Mouse (Mus musculus) heart, embryonic 14.5 days (tissue): ENCODE results near the gene Gm10961. TPM values are rescaled to one million over a fixed set of nuclear protein-coding genes. Genes with fewer than 3 reads are reported as not detected.

Source experiments
- ATAC-seq: fragments of 200-750 bp; cut with Nextera tagmentation; 2 replicates; pipeline ENCODE4 v1.8.0; 2017; ENCODE audit warnings: low read depth, moderate TSS enrichment; ENCODE audit not compliant: insufficient number of reproducible peaks, insufficient read depth, low FRiP score
- H3K27ac ChIP-seq, 2 experiments: fragments of 200-500 bp in 1 of 2; fragments of 300-500 bp in 1 of 2; sonication (generic) in 1 of 2; replicated peaks in 1 of 2; 2 replicates each; pipeline ENCODE4 v1.5.1; 2012 to 2014; ENCODE audit warnings: low read depth in 2 of 2, low read length in 2 of 2, control low read depth in 1 of 2, mild to moderate bottlenecking in 1 of 2, mixed read lengths in 1 of 2; ENCODE audit not compliant: control insufficient read depth in 1 of 2, insufficient read depth in 1 of 2
- H3K27me3 ChIP-seq: fragments of 300-500 bp; sonication (generic); 2 replicates; pipeline ENCODE4 v1.6.1; 2014; ENCODE audit warnings: mild to moderate bottlenecking, low read length, control low read depth; ENCODE audit not compliant: control insufficient read depth, insufficient read depth
- H3K36me3 ChIP-seq: fragments of 300-500 bp; sonication (generic); 2 replicates; pipeline ENCODE4 v1.6.1; 2014; ENCODE audit warnings: mild to moderate bottlenecking, control low read depth, low read length, mixed read lengths; ENCODE audit not compliant: control insufficient read depth, insufficient read depth
- H3K4me1 ChIP-seq, 2 experiments: fragments of 200-500 bp in 1 of 2; fragments of 300-500 bp in 1 of 2; sonication (generic) in 1 of 2; 2 replicates each; pipeline ENCODE4 v1.6.1; 2012 to 2014; ENCODE audit warnings: low read length in 2 of 2, control low read depth in 1 of 2, mixed read lengths in 1 of 2; ENCODE audit not compliant: control insufficient read depth in 2 of 2, insufficient read depth in 2 of 2
- H3K4me2 ChIP-seq: fragments of 300-500 bp; sonication (generic); 2 replicates; pipeline ENCODE4 v1.6.1; 2014; ENCODE audit warnings: mild to moderate bottlenecking, low read length
- H3K4me3 ChIP-seq, 2 experiments: fragments of 200-500 bp in 1 of 2; fragments of 300-500 bp in 1 of 2; sonication (generic) in 1 of 2; 2 replicates each; pipeline ENCODE4 v1.5.1; 2012 to 2014; ENCODE audit warnings: low read length in 2 of 2, mild to moderate bottlenecking in 2 of 2, control low read depth in 1 of 2, low read depth in 1 of 2, moderate library complexity in 1 of 2; ENCODE audit not compliant: control insufficient read depth in 1 of 2, insufficient read depth in 1 of 2
- H3K9ac ChIP-seq: fragments of 300-500 bp; sonication (generic); 2 replicates; pipeline ENCODE4 v1.6.1; 2014; ENCODE audit warnings: mild to moderate bottlenecking, low read length
- H3K9me3 ChIP-seq: fragments of 300-500 bp; sonication (generic); 2 replicates; pipeline ENCODE4 v1.6.1; 2016; ENCODE audit warnings: low read length, control low read depth; ENCODE audit not compliant: control insufficient read depth
- WGBS: fragments of 180-500 bp; shearing (Covaris S2); extraction: QIAGEN DNeasy Blood & Tissue Kit; methylation state at CpG from one replicate; pipeline ENCODE4 v1.1.7; 2014; 5-methylcytosine and 5-hydroxymethylcytosine counted together
- polyA plus RNA-seq: library from polyadenylated mRNA; unstranded; fragments of >200 nt; fragmentation: Nextera tagmentation; extraction: Ambion mirVana; gene quantifications from 2 replicates; pipeline ENCODE4 v1.2.1, GENCODE M21; 2014

Gm10961 gene
- polyA plus RNA-seq, 1 experiment from 2014 or later, result not detected

GRCm38 (mm10) chr3:107667426-107667825 is 36.3 kb downstream of the Gm10961 start:
- H3K9me3 ChIP-seq, result no peaks in the 10 kb centered on the region
- no peak for ATAC-seq
- H3K4me2 ChIP-seq, result no peak overlapping the region
- H3K36me3 ChIP-seq, result peaks cover 96% of the 10 kb centered on the region
- 77% methylated on average over 6 of the region's 6 CpGs for WGBS
- H3K27me3 ChIP-seq, result no peaks in the 10 kb centered on the region
- no peak overlapping the region for H3K9ac ChIP-seq
- H3K4me3 ChIP-seq, result no peak overlapping the region
- no peaks in the 10 kb centered on the region for H3K4me1 ChIP-seq
- H3K27ac ChIP-seq, result no peak overlapping the region

- no peak overlapping the region for H3K4me2 ChIP-seq
- H3K9me3 ChIP-seq, result no peaks in the 10 kb centered on the region
- no peak overlapping the region for H3K9ac ChIP-seq
- no peak for ATAC-seq
- peaks cover 95% of the 10 kb centered on the region for H3K36me3 ChIP-seq
- H3K4me3 ChIP-seq, result no peak overlapping the region
- 86% methylated on average over 7 of the region's 7 CpGs for WGBS
- H3K4me1 ChIP-seq, result no peaks in the 10 kb centered on the region
- no peaks in the 10 kb centered on the region for H3K27me3 ChIP-seq
- H3K27ac ChIP-seq, result no peak overlapping the region
These were observed 37.7 kb downstream of the Gm10961 start for GRCm38 (mm10) chr3:107668786-107669185.

- Histone ChIP-seq H3K27ac (no peak overlapping the region), H3K9ac (no peak overlapping the region), H3K4me2 (no peak overlapping the region), H3K36me3 (peaks cover 95% of the 10 kb centered on the region), H3K27me3 (no peaks in the 10 kb centered on the region), H3K9me3 (no peaks in the 10 kb centered on the region), H3K4me1 (no peaks in the 10 kb centered on the region), H3K4me3 (no peak overlapping the region)
- 86% methylated on average over 4 of the region's 4 CpGs for WGBS
- no peak for ATAC-seq
These were observed 39.4 kb downstream of the Gm10961 start for GRCm38 (mm10) chr3:107670500-107670899.

GRCm38 (mm10) chr3:107671509-107671908 is 40.4 kb downstream of the Gm10961 start:
- Histone ChIP-seq H3K27ac (no peak overlapping the region), H3K4me3 (no peak overlapping the region), H3K4me2 (no peak overlapping the region), H3K4me1 (no peaks in the 10 kb centered on the region), H3K27me3 (no peaks in the 10 kb centered on the region), H3K9me3 (no peaks in the 10 kb centered on the region), H3K9ac (no peak overlapping the region), H3K36me3 (peaks cover 95% of the 10 kb centered on the region)
- WGBS, result 94% methylated on average over 2 of the region's 2 CpGs
- ATAC-seq, result no peak

- no peak overlapping the region for H3K9ac ChIP-seq
- peak overlapping the region; percentile 0 to 71; a peak in 2 of 4 replicates for H3K27ac ChIP-seq
- H3K4me3 ChIP-seq, result no peak overlapping the region
- peak; percentile 66; the same call in 1 of the 2 replicates for ATAC-seq
- H3K36me3 ChIP-seq, result peaks cover 19% of the 10 kb centered on the region
- peaks cover 0 to 33% of the 10 kb centered on the region in 2 experiments; a peak in 3 of 4 replicates for H3K4me1 ChIP-seq
- H3K9me3 ChIP-seq, result no peaks in the 10 kb centered on the region
- WGBS, result 15% methylated on average over 7 of the region's 7 CpGs
- no peaks in the 10 kb centered on the region for H3K27me3 ChIP-seq
- H3K4me2 ChIP-seq, result peak overlapping the region; percentile 31
These were observed 49.9 kb downstream of the Gm10961 start for GRCm38 (mm10) chr3:107680790-107681576.

Other genes starting within 250 kb of the Gm10961 start
- gene Kcnc4, start 171.8 kb upstream of the Gm10961 start, polyA plus RNA-seq, result 0.08 and 0.12 TPM in 2 replicates
- 4.5 and 5.2 TPM in 2 replicates for gene Slc6a17, start 113.3 kb upstream of the Gm10961 start, polyA plus RNA-seq
- not detected in 2 replicates for gene Ubl4b, start 76.2 kb upstream of the Gm10961 start, polyA plus RNA-seq
- gene Alx3, start 36.3 kb upstream of the Gm10961 start, polyA plus RNA-seq, result 0.11 TPM in 1 of 2 replicates, not detected in the other
- gene Strip1, start 372 bp downstream of the Gm10961 start, polyA plus RNA-seq, result 40.3 TPM in 2 replicates
- 63.7 and 64.4 TPM in 2 replicates for gene Ahcyl1, start 65.2 kb downstream of the Gm10961 start, polyA plus RNA-seq
- gene Csf1, start 129.1 kb downstream of the Gm10961 start, polyA plus RNA-seq, result 8.5 and 10.1 TPM in 2 replicates
- gene Eps8l3, start 245.9 kb downstream of the Gm10961 start, polyA plus RNA-seq, result not detected in 2 replicates